Mouse (Mus musculus): ENCODE measurements around the gene Bglap. TPM values are rescaled to one million over a fixed set of nuclear protein-coding genes. Genes with fewer than 3 reads are reported as not detected.
A peak's percentile ranks its signal among the peaks of the same experiment; 100 is the strongest.

The Bglap gene
- polyA plus RNA-seq, 1 experiment from 2014 or later = not detected

DNA sequence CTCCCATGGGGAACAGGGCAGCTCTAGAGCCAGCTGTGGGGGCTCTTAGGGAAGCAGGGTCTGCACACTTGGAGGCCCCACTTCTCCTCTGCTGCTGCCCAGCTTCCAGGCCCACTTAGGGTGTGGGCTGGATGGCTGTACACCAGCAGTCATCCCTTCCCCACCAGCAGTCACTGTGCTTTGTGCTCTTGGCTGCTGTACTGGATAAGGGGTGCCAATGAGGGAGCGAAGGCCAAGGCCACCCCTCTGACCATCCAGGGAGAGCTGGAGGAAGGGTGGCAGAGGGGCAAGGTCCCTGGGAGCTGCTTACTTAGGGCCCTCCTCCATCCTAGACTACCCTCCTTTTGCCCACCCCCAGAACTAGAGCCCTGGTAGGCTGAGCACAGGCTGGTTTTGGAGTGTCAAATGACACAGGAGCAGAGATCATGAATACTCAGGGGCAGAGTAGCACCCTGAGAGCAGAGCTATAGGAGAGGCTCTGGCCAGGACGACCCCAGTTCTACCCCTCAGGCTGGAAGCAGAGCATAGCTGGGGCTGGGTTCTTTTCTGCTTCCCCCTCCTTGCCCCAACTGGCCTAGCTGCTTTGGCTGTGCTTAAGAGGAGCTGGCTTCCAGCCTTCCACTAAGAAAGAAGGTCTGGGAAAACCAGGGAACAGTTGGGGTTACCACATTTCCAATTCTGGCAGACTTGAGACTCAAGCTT lies 22.5 kb downstream of the Bglap start:
- Histone ChIP-seq H3K4me2 (replicated peaks) (no peak overlapping the region), H3K4me3 (no peak overlapping the region), H3K9me3 (no peaks in the 10 kb centered on the region), H3K9ac (no peak overlapping the region), H3K4me1 (peaks cover 7% of the 10 kb centered on the region; the same call in 1 of the 2 replicates), H3K27me3 (replicated peaks) (peaks cover 24% of the 10 kb centered on the region), H3K36me3 (peaks cover 55% of the 10 kb centered on the region), H3K27ac (no peak overlapping the region)
- 91% methylated on average over 2 of the region's 2 CpGs for WGBS
- ATAC-seq (ENCODE audit: low FRiP score, low read depth) = no peak

DNA sequence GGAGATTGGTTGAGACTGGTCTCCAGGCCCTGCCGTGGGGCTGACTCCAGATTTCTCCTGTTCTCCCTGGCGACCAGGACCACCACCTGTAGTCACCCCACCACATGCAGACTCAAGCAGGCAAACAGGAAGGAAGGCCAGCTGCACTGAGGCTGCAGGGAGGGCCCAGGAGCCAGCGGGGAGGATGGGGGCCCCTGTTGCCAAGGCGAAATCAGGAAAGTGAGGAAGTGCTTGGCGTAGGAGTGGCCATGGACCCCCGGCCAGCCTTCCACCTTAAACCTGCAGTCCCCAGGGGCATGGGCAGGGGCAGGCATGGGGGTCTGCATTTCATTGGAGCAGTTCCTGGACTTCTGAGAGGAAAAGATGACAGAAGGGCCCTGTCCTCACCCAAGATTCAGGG lies 23.2 kb downstream of the Bglap start:
- Histone ChIP-seq H3K36me3 (peaks cover 62% of the 10 kb centered on the region), H3K9ac (no peak overlapping the region), H3K9me3 (no peaks in the 10 kb centered on the region), H3K4me3 (no peak overlapping the region), H3K27ac (no peak overlapping the region), H3K27me3 (replicated peaks) (peaks cover 23% of the 10 kb centered on the region), H3K4me1 (peaks cover 7% of the 10 kb centered on the region; the same call in 1 of the 2 replicates), H3K4me2 (replicated peaks) (no peak overlapping the region)
- 82% methylated on average over 6 of the region's 6 CpGs for WGBS
- no peak for ATAC-seq (ENCODE audit: low FRiP score, low read depth)

DNA sequence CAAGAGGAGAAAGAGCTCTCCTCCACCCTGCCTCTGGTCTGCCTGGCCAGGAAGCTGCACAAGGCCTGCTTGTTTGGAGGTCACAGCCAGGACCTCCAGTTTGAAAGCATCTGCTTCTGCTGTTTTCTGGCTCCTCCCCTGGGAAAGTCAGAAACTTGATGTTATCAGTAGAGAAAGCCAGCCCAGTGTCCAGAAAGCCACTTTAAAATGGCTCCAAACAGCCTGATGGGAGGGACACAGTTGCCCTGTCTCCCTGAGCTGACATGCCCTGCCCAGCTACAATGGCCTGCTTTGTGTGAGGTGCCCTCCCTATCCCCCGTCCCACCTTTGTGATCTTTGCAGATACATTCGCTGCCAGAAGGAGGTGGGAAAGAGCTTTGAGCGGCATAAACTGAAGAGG lies 24.3 kb downstream of the Bglap start:
- WGBS = 77% methylated on average over 3 of the region's 3 CpGs
- Histone ChIP-seq H3K27ac (no peak overlapping the region), H3K4me1 (0 out of 2 replicates have a peak, but pooled peaks cover 4% of the 10 kb centered on the region)

DNA sequence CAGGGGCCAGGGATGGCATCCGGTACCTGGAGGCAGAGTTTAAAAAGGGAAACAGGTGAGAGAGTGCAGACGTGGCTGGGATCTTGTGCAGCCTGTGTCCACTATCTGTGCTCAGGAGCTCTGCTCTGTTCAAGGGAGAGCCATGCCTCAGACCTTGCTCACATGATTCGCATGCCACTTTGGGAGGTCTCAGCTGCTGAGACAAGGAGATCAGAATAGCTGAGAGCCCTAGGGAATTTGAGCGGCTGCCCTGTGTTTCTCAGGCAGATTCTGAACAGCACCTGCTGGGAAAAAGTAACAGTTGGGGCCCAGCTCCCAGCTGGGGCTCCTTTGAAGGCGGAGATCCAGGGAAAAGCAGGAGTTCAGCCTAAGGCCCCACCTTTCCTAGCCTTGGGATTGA lies 24.7 kb downstream of the Bglap start:
- Histone ChIP-seq H3K9ac (no peak overlapping the region), H3K4me2 (replicated peaks) (no peak overlapping the region), H3K27me3 (replicated peaks) (peaks cover 9% of the 10 kb centered on the region), H3K27ac (no peak overlapping the region), H3K4me3 (no peak overlapping the region), H3K4me1 (0 out of 2 replicates have a peak, but pooled peaks cover 4% of the 10 kb centered on the region), H3K36me3 (peaks cover 77% of the 10 kb centered on the region), H3K9me3 (no peaks in the 10 kb centered on the region)
- 66% methylated on average over 5 of the region's 5 CpGs for WGBS
- ATAC-seq (ENCODE audit: low FRiP score, low read depth) = no peak

More for the DNA sequence above, 24.3 kb downstream of the Bglap start:
- Histone ChIP-seq H3K9me3 (no peaks in the 10 kb centered on the region), H3K4me3 (no peak overlapping the region), H3K36me3 (peaks cover 73% of the 10 kb centered on the region), H3K27me3 (replicated peaks) (peaks cover 13% of the 10 kb centered on the region), H3K9ac (no peak overlapping the region), H3K4me2 (replicated peaks) (no peak overlapping the region)
- ATAC-seq (ENCODE audit: low FRiP score, low read depth) = no peak; the same call in 1 of the 2 replicates

DNA sequence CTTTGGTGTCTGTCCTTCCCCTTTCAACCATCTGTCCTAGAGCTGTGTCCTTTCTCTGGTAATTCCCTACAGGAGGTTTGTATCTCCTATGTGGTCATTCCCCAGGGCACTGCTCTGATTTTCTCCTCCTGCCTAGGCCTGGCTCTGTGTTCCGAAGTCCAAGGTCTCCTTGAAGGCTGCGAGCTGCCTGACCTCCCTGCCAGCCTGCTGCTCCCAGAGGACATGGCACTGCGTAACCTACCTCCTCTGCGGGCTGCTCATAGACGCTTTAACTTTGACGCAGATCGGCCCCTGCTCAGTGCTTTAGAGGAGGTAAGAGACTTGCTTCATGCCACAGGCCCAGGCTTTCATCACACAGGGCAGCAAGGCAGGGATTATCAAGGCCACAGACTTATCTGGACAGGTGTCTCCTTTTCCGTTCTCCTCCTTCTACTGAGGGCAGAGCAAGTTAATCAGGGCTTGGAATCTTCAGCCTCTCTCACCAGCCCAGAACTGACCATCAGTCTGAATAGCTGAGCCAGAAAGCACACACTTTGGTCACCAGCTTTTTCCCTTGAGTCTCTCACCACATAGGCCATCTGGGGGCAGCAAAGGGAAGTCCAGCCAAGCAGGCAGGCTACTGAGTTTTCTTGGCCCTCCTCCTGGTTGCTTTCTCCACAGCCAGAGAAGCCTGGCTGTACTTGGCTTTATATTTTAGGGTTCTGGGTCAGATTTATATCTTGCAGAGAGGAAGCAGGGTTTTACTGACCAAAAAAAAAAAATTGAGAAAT lies 29.7 kb downstream of the Bglap start:
- no peak overlapping the region for H3K27ac ChIP-seq
- no peaks in the 10 kb centered on the region for H3K27me3 ChIP-seq (replicated peaks)
- H3K9me3 ChIP-seq = no peaks in the 10 kb centered on the region
- H3K4me2 ChIP-seq (replicated peaks) = no peak overlapping the region
- ATAC-seq (ENCODE audit: low FRiP score, low read depth) = no peak
- WGBS = 94% methylated on average over 8 of the region's 8 CpGs
- H3K36me3 ChIP-seq = peaks cover 98% of the 10 kb centered on the region
- no peak overlapping the region for H3K4me3 ChIP-seq
- H3K4me1 ChIP-seq = no peaks in the 10 kb centered on the region
- 0 out of 2 replicates have a peak overlapping the region, but pooled peaks have one; percentile 13 for H3K9ac ChIP-seq

DNA sequence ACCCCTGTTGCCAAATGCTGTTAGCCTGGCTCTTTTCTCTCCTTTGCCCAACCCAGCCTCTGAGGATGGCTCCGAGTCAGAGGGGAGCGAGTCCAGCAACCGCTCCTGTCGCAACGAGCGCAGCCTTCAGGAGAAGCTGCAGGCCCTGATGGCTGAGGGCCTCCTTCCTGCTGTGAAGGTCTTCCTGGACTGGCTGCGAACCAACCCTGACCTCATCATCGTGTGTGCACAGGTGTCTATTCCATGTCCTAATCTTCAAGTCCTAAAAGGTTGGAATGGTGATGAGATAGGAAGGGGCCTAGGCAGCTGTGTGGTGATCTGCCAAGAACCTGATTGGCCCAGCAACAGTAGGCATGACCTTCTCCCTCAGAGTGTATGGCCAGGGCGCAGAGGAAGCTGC lies 31.4 kb downstream of the Bglap start:
- 94% methylated on average over 9 of the region's 9 CpGs for WGBS
- Histone ChIP-seq H3K36me3 (peaks cover 96% of the 10 kb centered on the region), H3K4me2 (replicated peaks) (no peak overlapping the region), H3K4me1 (no peaks in the 10 kb centered on the region), H3K27ac (no peak overlapping the region), H3K27me3 (replicated peaks) (no peaks in the 10 kb centered on the region), H3K9ac (no peak overlapping the region), H3K4me3 (no peak overlapping the region), H3K9me3 (no peaks in the 10 kb centered on the region)
- ATAC-seq (ENCODE audit: low FRiP score, low read depth) = no peak

DNA sequence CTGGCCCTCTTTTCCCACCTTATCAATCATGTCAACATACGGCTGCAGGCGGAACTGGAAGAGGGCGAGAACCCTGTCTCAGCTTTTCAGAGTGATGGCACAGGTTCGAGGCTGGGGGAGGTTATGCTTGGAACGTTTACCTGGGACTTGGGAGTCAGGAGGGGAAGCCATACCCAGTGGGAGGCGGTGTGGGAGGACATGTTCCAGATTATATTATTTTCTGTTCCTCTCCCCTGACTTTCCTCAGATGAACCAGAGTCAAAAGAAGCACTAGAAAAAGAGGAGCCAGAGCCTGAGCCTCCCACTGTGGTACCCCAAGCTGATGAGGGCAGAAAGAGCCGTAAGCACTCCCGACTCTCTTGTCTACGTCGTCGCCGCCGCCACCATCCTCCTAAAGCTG lies 33.5 kb downstream of the Bglap start:
- no peak overlapping the region for H3K4me2 ChIP-seq (replicated peaks)
- no peak overlapping the region for H3K9ac ChIP-seq
- no peak for ATAC-seq (ENCODE audit: low FRiP score, low read depth)
- no peak overlapping the region for H3K4me3 ChIP-seq
- no peaks in the 10 kb centered on the region for H3K27me3 ChIP-seq (replicated peaks)
- peaks cover 96% of the 10 kb centered on the region for H3K36me3 ChIP-seq
- WGBS = 93% methylated on average over 13 of the region's 13 CpGs
- no peaks in the 10 kb centered on the region for H3K4me1 ChIP-seq
- H3K27ac ChIP-seq = no peak overlapping the region
- H3K9me3 ChIP-seq = no peaks in the 10 kb centered on the region

DNA sequence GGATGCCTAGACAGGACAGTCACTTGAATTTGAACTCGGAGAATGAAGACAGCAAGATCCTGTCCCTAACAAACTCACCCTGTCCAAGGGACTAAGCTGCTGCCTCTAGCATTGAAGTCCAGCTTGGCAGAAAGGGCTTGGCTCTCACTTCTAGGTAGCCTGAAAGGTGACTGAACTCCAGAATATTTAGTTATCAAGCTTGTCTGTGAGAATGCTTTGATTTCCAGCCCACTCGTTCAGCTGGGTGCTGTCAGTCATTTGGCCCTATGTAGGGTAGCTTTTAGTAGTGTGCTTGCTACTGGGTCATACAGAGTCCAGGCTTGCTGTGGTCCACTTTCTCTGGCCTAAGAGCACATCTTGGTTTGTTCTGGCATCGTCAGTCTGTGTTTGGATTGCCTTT lies 45.3 kb downstream of the Bglap start:
- H3K9me3 ChIP-seq = no peaks in the 10 kb centered on the region
- H3K27me3 ChIP-seq (replicated peaks) = no peaks in the 10 kb centered on the region
- no peak overlapping the region for H3K27ac ChIP-seq
- peaks cover 25% of the 10 kb centered on the region for H3K36me3 ChIP-seq
- no peak overlapping the region for H3K9ac ChIP-seq
- WGBS = 90% methylated on average over 3 of the region's 3 CpGs
- H3K4me2 ChIP-seq (replicated peaks) = no peak overlapping the region
- H3K4me1 ChIP-seq = peaks cover 15% of the 10 kb centered on the region
- ATAC-seq (ENCODE audit: low FRiP score, low read depth) = no peak
- no peak overlapping the region for H3K4me3 ChIP-seq

DNA sequence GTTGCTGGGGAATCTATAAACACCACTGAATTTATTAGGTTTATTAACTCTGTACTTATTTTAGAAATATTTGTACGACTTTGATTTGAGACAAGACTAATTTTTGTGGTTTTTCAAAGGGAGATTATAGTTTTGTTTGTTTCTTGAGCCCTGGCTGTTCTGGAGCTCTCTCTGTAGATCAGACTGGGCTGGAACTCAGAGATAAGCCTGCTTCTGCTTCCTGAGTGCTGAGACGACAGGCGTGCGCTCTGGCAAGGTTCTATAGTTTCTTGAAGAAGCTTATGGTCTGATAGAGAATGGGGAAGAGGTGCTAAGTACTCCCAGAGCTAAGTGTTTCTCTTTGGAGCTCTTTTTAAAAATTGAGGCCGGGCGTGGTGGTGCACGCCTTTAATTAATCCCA lies 45.9 kb downstream of the Bglap start:
- no peak for ATAC-seq (ENCODE audit: low FRiP score, low read depth)
- Histone ChIP-seq H3K9ac (no peak overlapping the region), H3K36me3 (peaks cover 18% of the 10 kb centered on the region), H3K27me3 (replicated peaks) (no peaks in the 10 kb centered on the region), H3K4me2 (replicated peaks) (no peak overlapping the region), H3K4me1 (peaks cover 16% of the 10 kb centered on the region), H3K4me3 (no peak overlapping the region), H3K27ac (no peak overlapping the region), H3K9me3 (no peaks in the 10 kb centered on the region)
- 92% methylated on average over 7 of the region's 7 CpGs for WGBS

DNA sequence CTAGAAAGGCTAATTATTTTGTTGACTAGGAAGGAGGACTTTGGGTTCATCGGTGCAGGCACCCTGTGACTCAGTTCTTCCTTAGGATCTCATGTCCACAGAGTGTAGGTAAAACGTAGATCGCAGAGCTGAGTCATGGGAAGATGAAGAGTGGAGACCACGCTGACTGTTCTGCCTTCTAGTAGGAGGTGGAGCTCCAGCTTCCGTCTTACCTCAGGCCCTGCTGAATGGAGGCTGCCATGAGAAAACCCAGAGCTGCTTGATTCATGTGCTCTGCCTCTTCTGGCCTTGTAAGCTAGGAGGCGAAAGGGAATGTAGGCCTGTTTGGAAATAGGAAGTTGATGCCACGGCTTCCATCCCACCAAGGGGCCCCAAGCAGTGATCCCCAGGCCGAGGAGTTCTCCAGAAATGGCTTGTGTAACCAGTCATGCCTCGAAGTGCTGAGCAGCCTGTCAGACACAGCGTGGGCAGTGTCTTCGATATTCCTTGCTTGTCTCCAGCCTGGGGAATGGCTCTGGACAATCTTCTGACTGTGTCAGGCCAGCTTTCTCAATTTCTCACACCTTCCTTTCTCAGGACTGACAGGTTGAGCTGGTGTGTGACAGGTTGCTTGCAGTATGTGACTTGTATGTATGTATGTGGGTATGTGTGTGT lies 46.8 kb downstream of the Bglap start:
- peaks cover 16% of the 10 kb centered on the region for H3K4me1 ChIP-seq
- H3K4me2 ChIP-seq (replicated peaks) = peak overlapping the region; percentile 67
- no peaks in the 10 kb centered on the region for H3K27me3 ChIP-seq (replicated peaks)
- no peak overlapping the region for H3K4me3 ChIP-seq
- no peak overlapping the region for H3K27ac ChIP-seq
- ATAC-seq (ENCODE audit: low FRiP score, low read depth) = no peak
- no peaks in the 10 kb centered on the region for H3K9me3 ChIP-seq
- peaks cover 10% of the 10 kb centered on the region for H3K36me3 ChIP-seq
- H3K9ac ChIP-seq = 0 out of 2 replicates have a peak overlapping the region, but pooled peaks have one; percentile 13
- 86% methylated on average over 11 of the region's 11 CpGs for WGBS

DNA sequence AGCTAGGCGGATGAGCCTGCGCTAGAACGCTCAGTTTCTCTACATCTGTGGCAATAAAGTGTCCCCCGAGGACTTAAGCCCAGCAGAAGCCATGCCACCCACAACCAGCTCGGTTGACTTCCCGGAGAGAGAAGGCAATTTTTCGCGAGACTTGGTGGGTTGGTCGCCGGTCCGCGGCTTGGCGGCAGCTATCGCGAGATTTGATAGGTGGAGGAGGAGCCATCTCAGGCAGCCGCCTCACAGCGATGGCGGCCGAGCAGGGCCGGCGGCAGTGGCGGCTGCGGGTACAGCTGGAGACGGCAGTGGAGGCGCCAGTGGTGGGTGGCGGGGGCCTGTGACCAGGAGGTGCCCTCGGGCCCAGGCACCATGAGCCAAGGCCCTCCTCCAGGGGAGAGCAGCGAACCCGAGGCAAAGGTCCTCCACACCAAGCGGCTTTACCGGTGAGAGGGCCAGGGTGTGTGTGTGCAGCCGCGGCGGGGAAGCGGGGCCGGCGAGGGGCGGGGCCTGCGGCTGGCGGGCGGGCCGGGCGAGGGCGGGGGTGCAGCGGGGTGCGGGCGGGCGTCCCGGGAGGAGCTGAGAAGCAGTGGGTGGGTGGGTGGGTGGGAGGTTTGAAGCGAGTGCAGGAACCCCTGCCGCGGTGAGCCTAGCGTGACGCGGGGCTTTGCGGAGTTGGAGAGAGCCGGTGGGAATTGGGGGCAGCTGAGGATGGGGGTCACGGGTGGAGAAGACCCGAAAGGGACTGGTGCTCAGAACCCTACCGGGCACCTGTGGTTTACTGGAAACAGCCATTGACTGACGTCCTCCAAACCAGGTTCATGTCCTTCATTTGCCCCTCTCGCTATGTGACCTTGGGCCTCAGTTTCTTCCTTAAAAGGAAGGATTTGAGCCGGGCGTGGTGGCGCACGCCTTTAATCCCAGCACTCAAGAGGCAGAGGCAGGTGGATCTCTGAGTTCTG lies 47.9 kb downstream of the Bglap start, which contains the start of the genes Tmem79 and Smg5:
Gene Tmem79, minus strand, starts transcription at position 91 of the 956 bp plus-strand sequence.
Gene Smg5, plus strand, starts transcription at position 203 of the 956 bp plus-strand sequence.
- peak within 1 kb of the TSS; percentile 67 for H3K4me2 ChIP-seq (replicated peaks)
- H3K9me3 ChIP-seq = no peaks in the 10 kb centered on the region
- 3% methylated on average over 55 of the region's 66 CpGs for WGBS
- H3K4me1 ChIP-seq = peaks cover 16% of the 10 kb centered on the region
- ATAC-seq (ENCODE audit: low FRiP score, low read depth) = peak; percentile 92
- no peaks in the 10 kb centered on the region for H3K36me3 ChIP-seq
- H3K9ac ChIP-seq = peak within 1 kb of the TSS; percentile 92
- peak within 1 kb of the TSS; percentile 84 for H3K4me3 ChIP-seq
- peak within 1 kb of the TSS; percentile 90; the same call in 1 of the 2 replicates for H3K27ac ChIP-seq
- no peaks in the 10 kb centered on the region for H3K27me3 ChIP-seq (replicated peaks)

Data from neural tube, embryonic 12.5 days (tissue).